Mouse (Mus musculus): ENCODE results near the gene Ppp1r27. TPM values are rescaled to one million over a fixed set of nuclear protein-coding genes. Genes with fewer than 3 reads are reported as not detected.
A peak's percentile ranks its signal among the peaks of the same experiment; 100 is the strongest.
"Not testable (repeated sequence)": the region's sequence is repeated elsewhere in the genome, so short reads cannot be mapped to it uniquely, and the experiment has no call there.

The Ppp1r27 gene
- polyA plus RNA-seq, 1 experiment: 0.51 TPM

- Histone ChIP-seq H3K27ac (ENCODE audit: insufficient read depth, low read depth, low read length) (peak overlapping the region; percentile 72; the same call in 1 of the 2 replicates), H3K4me3 (ENCODE audit: low read depth, low read length) (peak overlapping the region; percentile 70), H3K36me3 (ENCODE audit: control insufficient read depth, insufficient read depth, low read length) (peaks cover 46% of the 10 kb centered on the region), H3K4me1 (ENCODE audit: control insufficient read depth, insufficient read depth, insufficient read length, low read length) (peaks cover 9% of the 10 kb centered on the region; the same call in 1 of the 2 replicates), H3K27me3 (ENCODE audit: control insufficient read depth, insufficient read depth, low read length) (no peaks in the 10 kb centered on the region)
- TF ChIP-seq POLR2A (IDR thresholded peaks at IDR 0.05; ENCODE audit: low read depth, low read length): 0 out of 2 replicates have a peak, but pooled peaks have one; percentile 22
- TF ChIP-seq CTCF (IDR thresholded peaks at IDR 0.05; ENCODE audit: extremely low read depth, insufficient read length, insufficient replicate concordance, low read depth, low read length): no peak
- 34% methylated on average over 3 of the region's 3 CpGs for whole genome bisulfite sequencing
Observed at GRCm38 (mm10) chr11:120571122-120571521, 20.2 kb upstream of the Ppp1r27 start.

- Histone ChIP-seq H3K4me1 (ENCODE audit: control insufficient read depth, insufficient read depth, insufficient read length, low read length) (peaks cover 6% of the 10 kb centered on the region; the same call in 1 of the 2 replicates), H3K4me3 (ENCODE audit: low read depth, low read length) (no peak overlapping the region), H3K36me3 (ENCODE audit: control insufficient read depth, insufficient read depth, low read length) (peaks cover 72% of the 10 kb centered on the region), H3K27me3 (ENCODE audit: control insufficient read depth, insufficient read depth, low read length) (no peaks in the 10 kb centered on the region), H3K27ac (ENCODE audit: insufficient read depth, low read depth, low read length) (no peak overlapping the region)
- 85% methylated on average over 6 of the region's 6 CpGs for WGBS
- no peak for TF ChIP-seq POLR2A (IDR thresholded peaks at IDR 0.05; ENCODE audit: low read depth, low read length)
- TF ChIP-seq CTCF (IDR thresholded peaks at IDR 0.05; ENCODE audit: extremely low read depth, insufficient read length, insufficient replicate concordance, low read depth, low read length): no peak
Observed at GRCm38 (mm10) chr11:120568324-120568723, 17.4 kb upstream of the Ppp1r27 start.

- no peak for TF ChIP-seq CTCF (IDR thresholded peaks at IDR 0.05; ENCODE audit: extremely low read depth, insufficient read length, insufficient replicate concordance, low read depth, low read length)
- no peak for TF ChIP-seq POLR2A (IDR thresholded peaks at IDR 0.05; ENCODE audit: low read depth, low read length)
- H3K4me3 ChIP-seq (ENCODE audit: low read depth, low read length): no peak overlapping the region
- H3K36me3 ChIP-seq (ENCODE audit: control insufficient read depth, insufficient read depth, low read length): peaks cover 89% of the 10 kb centered on the region
- 75% methylated on average over 9 of the region's 9 CpGs for WGBS
- H3K27ac ChIP-seq (ENCODE audit: insufficient read depth, low read depth, low read length): no peak overlapping the region
- peaks cover 5% of the 10 kb centered on the region; the same call in 1 of the 2 replicates for H3K4me1 ChIP-seq (ENCODE audit: control insufficient read depth, insufficient read depth, insufficient read length, low read length)
- H3K27me3 ChIP-seq (ENCODE audit: control insufficient read depth, insufficient read depth, low read length): no peaks in the 10 kb centered on the region
Observed at GRCm38 (mm10) chr11:120565114-120565513, 14.2 kb upstream of the Ppp1r27 start.

- Histone ChIP-seq H3K27ac (ENCODE audit: insufficient read depth, low read depth, low read length) (no peak overlapping the region), H3K36me3 (ENCODE audit: control insufficient read depth, insufficient read depth, low read length) (peaks cover 78% of the 10 kb centered on the region), H3K27me3 (ENCODE audit: control insufficient read depth, insufficient read depth, low read length) (no peaks in the 10 kb centered on the region), H3K4me1 (ENCODE audit: control insufficient read depth, insufficient read depth, insufficient read length, low read length) (peaks cover 3% of the 10 kb centered on the region; the same call in 1 of the 2 replicates), H3K4me3 (ENCODE audit: low read depth, low read length) (no peak overlapping the region)
- TF ChIP-seq CTCF (IDR thresholded peaks at IDR 0.05; ENCODE audit: extremely low read depth, insufficient read length, insufficient replicate concordance, low read depth, low read length): no peak
- no peak for TF ChIP-seq POLR2A (IDR thresholded peaks at IDR 0.05; ENCODE audit: low read depth, low read length)
- 94% methylated on average over 13 of the region's 13 CpGs for WGBS
Observed at GRCm38 (mm10) chr11:120562949-120563348, 12.0 kb upstream of the Ppp1r27 start.

- Histone ChIP-seq H3K36me3 (ENCODE audit: control insufficient read depth, insufficient read depth, low read length) (peaks cover 60% of the 10 kb centered on the region), H3K4me1 (ENCODE audit: control insufficient read depth, insufficient read depth, insufficient read length, low read length) (no peaks in the 10 kb centered on the region), H3K4me3 (ENCODE audit: low read depth, low read length) (no peak overlapping the region), H3K27me3 (ENCODE audit: control insufficient read depth, insufficient read depth, low read length) (no peaks in the 10 kb centered on the region), H3K27ac (ENCODE audit: insufficient read depth, low read depth, low read length) (no peak overlapping the region)
- 88% methylated on average over 13 of the region's 13 CpGs for WGBS
- TF ChIP-seq POLR2A (IDR thresholded peaks at IDR 0.05; ENCODE audit: low read depth, low read length) (no peak), CTCF (IDR thresholded peaks at IDR 0.05; ENCODE audit: extremely low read depth, insufficient read length, insufficient replicate concordance, low read depth, low read length) (no peak)
Observed at GRCm38 (mm10) chr11:120560952-120561728, 10.2 kb upstream of the Ppp1r27 start.

GRCm38 (mm10) chr11:120558843-120559242, 7.9 kb upstream of the Ppp1r27 start:
- H3K27me3 ChIP-seq (ENCODE audit: control insufficient read depth, insufficient read depth, low read length); H3K4me1 ChIP-seq (ENCODE audit: control insufficient read depth, insufficient read depth, insufficient read length, low read length); H3K27ac ChIP-seq (ENCODE audit: insufficient read depth, low read depth, low read length); H3K4me3 ChIP-seq (ENCODE audit: low read depth, low read length): not testable (repeated sequence)
- peaks cover 39% of the 10 kb centered on the region for H3K36me3 ChIP-seq (ENCODE audit: control insufficient read depth, insufficient read depth, low read length)
- WGBS: 89% methylated on average over 6 of the region's 6 CpGs

- TF ChIP-seq POLR2A (IDR thresholded peaks at IDR 0.05; ENCODE audit: low read depth, low read length): no peak
- TF ChIP-seq CTCF (IDR thresholded peaks at IDR 0.05; ENCODE audit: extremely low read depth, insufficient read length, insufficient replicate concordance, low read depth, low read length): no peak
- H3K36me3 ChIP-seq (ENCODE audit: control insufficient read depth, insufficient read depth, low read length): peaks cover 4% of the 10 kb centered on the region
- no peak overlapping the region for H3K4me3 ChIP-seq (ENCODE audit: low read depth, low read length)
- H3K27ac ChIP-seq (ENCODE audit: insufficient read depth, low read depth, low read length): peak overlapping the region; percentile 82
- peaks cover 3% of the 10 kb centered on the region; the same call in 1 of the 2 replicates for H3K4me1 ChIP-seq (ENCODE audit: control insufficient read depth, insufficient read depth, insufficient read length, low read length)
- H3K27me3 ChIP-seq (ENCODE audit: control insufficient read depth, insufficient read depth, low read length): no peaks in the 10 kb centered on the region
- 38% methylated on average over 2 of the region's 2 CpGs for WGBS
Observed at GRCm38 (mm10) chr11:120555260-120555659, 4.3 kb upstream of the Ppp1r27 start.

Data from small intestine, adult 2 months (tissue).